Mouse (Mus musculus) right cerebral cortex, postnatal 14 days (tissue): ENCODE measurements around the gene Smarcc1.
"Not testable (repeated sequence)": the region's sequence is repeated elsewhere in the genome, so short reads cannot be mapped to it uniquely, and the experiment has no call there.

ENCODE experiments used
- DNase-seq: peaks from one replicate; pipeline ENCODE4 v3.0.0; 2022

The Smarcc1 gene

GRCm38 (mm10) chr9:110116977-110117778 is at the start of gene Smarcc1:
Gene Smarcc1 (plus strand): TSS chr9:110117708.
- DNase-seq = peak; percentile 88

- no peak for DNase-seq
Measured at GRCm38 (mm10) chr9:110068745-110069144, 48.8 kb upstream of the Smarcc1 start.

GRCm38 (mm10) chr9:110070358-110070757 is 47.1 kb upstream of the Smarcc1 start:
- DNase-seq = no peak

GRCm38 (mm10) chr9:110071011-110071410 is 46.5 kb upstream of the Smarcc1 start:
- DNase-seq = no peak

- DNase-seq = peak; percentile 83
Measured at GRCm38 (mm10) chr9:110071843-110072242, 45.7 kb upstream of the Smarcc1 start.

- DNase-seq = not testable (repeated sequence)
Measured at GRCm38 (mm10) chr9:110076468-110076867, 41.0 kb upstream of the Smarcc1 start.

GRCm38 (mm10) chr9:110081066-110081465 is 36.4 kb upstream of the Smarcc1 start:
- DNase-seq = no peak

GRCm38 (mm10) chr9:110084201-110084964 is 33.1 kb upstream of the Smarcc1 start:
- peak; percentile 24 for DNase-seq

GRCm38 (mm10) chr9:110085693-110086092 is 31.8 kb upstream of the Smarcc1 start:
- no peak for DNase-seq

- no peak for DNase-seq
Measured at GRCm38 (mm10) chr9:110093303-110093702, 24.2 kb upstream of the Smarcc1 start.

- DNase-seq = no peak
Measured at GRCm38 (mm10) chr9:110094761-110095160, 22.7 kb upstream of the Smarcc1 start.

GRCm38 (mm10) chr9:110097791-110098190 is 19.7 kb upstream of the Smarcc1 start:
- DNase-seq = no peak

GRCm38 (mm10) chr9:110100627-110101600 is 16.6 kb upstream of the Smarcc1 start:
- peak; percentile 97 for DNase-seq

- DNase-seq = no peak
Measured at GRCm38 (mm10) chr9:110116353-110116976, 1.0 kb upstream of the Smarcc1 start.

- DNase-seq = no peak
Measured at GRCm38 (mm10) chr9:110117779-110118139, 251 bp downstream of the Smarcc1 start, which contains the start of gene Dhx30. Gene Dhx30 (minus strand): TSS chr9:110117830.

GRCm38 (mm10) chr9:110118249-110118648 is 741 bp downstream of the Smarcc1 start:
- DNase-seq = no peak

- no peak for DNase-seq
Measured at GRCm38 (mm10) chr9:110121424-110121823, 3.9 kb downstream of the Smarcc1 start.

- no peak for DNase-seq
Measured at GRCm38 (mm10) chr9:110123322-110123721, 5.8 kb downstream of the Smarcc1 start.

GRCm38 (mm10) chr9:110124008-110124540 is 6.6 kb downstream of the Smarcc1 start:
- DNase-seq = not testable (repeated sequence)

GRCm38 (mm10) chr9:110130896-110131524 is 13.5 kb downstream of the Smarcc1 start:
- no peak for DNase-seq

- peak; percentile 100 for DNase-seq
Measured at GRCm38 (mm10) chr9:110131525-110132197, 14.2 kb downstream of the Smarcc1 start.
